Mouse (Mus musculus) stomach, embryonic 16.5 days (tissue): ENCODE results near the gene Cnnm2. TPM values are rescaled to one million over a fixed set of nuclear protein-coding genes. Genes with fewer than 3 reads are reported as not detected.

Experiments used
- ATAC-seq: fragments of 200-750 bp; cut with Nextera tagmentation; 2 replicates; pipeline ENCODE4 v1.8.0; 2017; ENCODE audit warnings: moderate number of reproducible peaks, moderate TSS enrichment; ENCODE audit not compliant: insufficient read depth, low FRiP score
- H3K27ac ChIP-seq: fragments of 300-500 bp; sonication (generic); 2 replicates; pipeline ENCODE4 v1.5.1; 2014; ENCODE audit warnings: low read length
- H3K27me3 ChIP-seq: fragments of 300-500 bp; sonication (generic); 2 replicates; pipeline ENCODE4 v1.6.1; 2014; ENCODE audit warnings: low read length, control low read depth, mixed read lengths; ENCODE audit not compliant: control insufficient read depth, insufficient read depth
- H3K36me3 ChIP-seq: fragments of 300-500 bp; sonication (generic); 2 replicates; pipeline ENCODE4 v1.6.1; 2014; ENCODE audit warnings: low read length; ENCODE audit not compliant: control insufficient read depth, insufficient read depth
- H3K4me1 ChIP-seq: fragments of 300-500 bp; sonication (generic); 2 replicates; pipeline ENCODE4 v1.6.1; 2014; ENCODE audit warnings: low read length, control low read depth, mixed read lengths; ENCODE audit not compliant: control insufficient read depth, insufficient read depth
- H3K4me2 ChIP-seq: fragments of 300-500 bp; sonication (generic); 2 replicates; pipeline ENCODE4 v1.6.1; 2014; ENCODE audit warnings: low read depth, low read length, mixed read lengths
- H3K4me3 ChIP-seq: fragments of 300-500 bp; sonication (generic); replicated peaks from 2 replicates; pipeline ENCODE4 v1.5.1; 2014; ENCODE audit warnings: mild to moderate bottlenecking, low read length
- H3K9ac ChIP-seq: fragments of 300-500 bp; sonication (generic); 2 replicates; pipeline ENCODE4 v1.6.1; 2014; ENCODE audit warnings: low read length
- H3K9me3 ChIP-seq: fragments of 300-500 bp; sonication (generic); replicated peaks from 2 replicates; pipeline ENCODE4 v1.6.1; 2016; ENCODE audit warnings: low read length, control low read depth; ENCODE audit not compliant: control insufficient read depth
- WGBS: fragments of 180-500 bp; shearing (Covaris S2); extraction: QIAGEN DNeasy Blood & Tissue Kit; methylation state at CpG from one replicate; pipeline ENCODE4 v1.1.7; 2014; 5-methylcytosine and 5-hydroxymethylcytosine counted together
- polyA plus RNA-seq: library from polyadenylated mRNA; unstranded; fragments of >200 nt; fragmentation: Nextera tagmentation; extraction: Ambion mirVana; gene quantifications from 2 replicates; pipeline ENCODE4 v1.2.1, GENCODE M21; 2015

Gene Cnnm2
- polyA plus RNA-seq, 1 experiment from 2014 or later = 1.5 TPM

DNA sequence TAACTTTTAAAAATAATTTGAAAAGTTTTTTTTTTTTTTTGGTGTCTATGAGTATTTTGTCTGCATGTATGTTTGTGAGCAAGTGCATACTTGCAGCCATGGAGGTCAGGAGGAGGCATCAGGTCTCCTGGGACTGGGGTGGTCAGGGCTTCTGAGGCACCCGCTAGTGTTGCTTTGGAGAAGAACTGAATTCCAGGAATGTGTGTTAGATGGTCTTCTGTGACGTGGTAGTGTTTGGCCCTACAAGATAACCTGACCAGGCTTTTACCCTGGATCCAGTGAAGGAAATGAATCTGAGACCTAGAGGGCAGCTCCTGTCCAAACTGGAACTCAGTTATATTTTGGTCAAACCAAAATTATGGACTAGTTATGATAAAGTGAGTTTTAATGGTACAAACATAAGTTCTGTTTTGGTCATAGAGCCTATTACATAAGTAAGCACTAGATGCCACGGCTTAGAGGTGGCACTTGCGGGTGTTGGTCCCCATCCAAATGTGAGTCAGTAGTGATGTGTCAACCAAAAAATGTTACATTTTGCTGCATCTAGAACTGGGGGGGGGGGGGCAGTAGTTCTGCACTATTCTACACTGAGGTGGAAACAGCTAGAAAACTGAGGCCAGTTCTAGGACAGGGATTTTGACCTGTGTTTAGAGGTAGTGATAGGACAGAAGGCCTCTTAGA, 38.6 kb downstream of the Cnnm2 start:
- Histone ChIP-seq H3K27me3 (no peaks in the 10 kb centered on the region), H3K4me3 (no peak overlapping the region), H3K27ac (no peak overlapping the region), H3K4me2 (no peak overlapping the region), H3K36me3 (no peaks in the 10 kb centered on the region), H3K9me3 (no peaks in the 10 kb centered on the region), H3K9ac (no peak overlapping the region), H3K4me1 (no peaks in the 10 kb centered on the region)
- WGBS = 81% methylated on average over 4 of the region's 4 CpGs
- no peak for ATAC-seq

DNA sequence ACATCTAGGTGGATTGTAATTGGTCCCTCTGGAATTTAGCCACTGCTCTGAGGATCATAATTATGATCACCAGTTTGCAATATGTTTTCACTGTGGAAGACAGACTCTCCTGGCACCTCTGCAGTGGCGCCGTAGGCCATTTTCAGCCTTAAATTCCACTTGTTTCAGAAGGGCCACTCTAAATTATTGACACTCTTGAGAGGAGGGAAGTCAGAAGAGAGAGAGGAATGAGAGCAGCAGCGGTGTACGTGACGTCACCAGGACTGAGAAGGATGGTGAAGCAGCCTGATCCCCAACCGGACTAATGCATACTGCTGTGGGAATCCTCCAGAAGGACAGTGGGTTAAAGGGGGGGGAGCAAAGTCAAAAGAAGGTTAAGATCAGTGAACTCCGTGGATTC, 40.1 kb downstream of the Cnnm2 start:
- no peak overlapping the region for H3K4me2 ChIP-seq
- ATAC-seq = no peak
- no peak overlapping the region for H3K9ac ChIP-seq
- no peaks in the 10 kb centered on the region for H3K9me3 ChIP-seq
- no peaks in the 10 kb centered on the region for H3K27me3 ChIP-seq
- H3K36me3 ChIP-seq = no peaks in the 10 kb centered on the region
- WGBS = 85% methylated on average over 7 of the region's 7 CpGs
- no peak overlapping the region for H3K4me3 ChIP-seq
- no peak overlapping the region for H3K27ac ChIP-seq
- H3K4me1 ChIP-seq = no peaks in the 10 kb centered on the region

DNA sequence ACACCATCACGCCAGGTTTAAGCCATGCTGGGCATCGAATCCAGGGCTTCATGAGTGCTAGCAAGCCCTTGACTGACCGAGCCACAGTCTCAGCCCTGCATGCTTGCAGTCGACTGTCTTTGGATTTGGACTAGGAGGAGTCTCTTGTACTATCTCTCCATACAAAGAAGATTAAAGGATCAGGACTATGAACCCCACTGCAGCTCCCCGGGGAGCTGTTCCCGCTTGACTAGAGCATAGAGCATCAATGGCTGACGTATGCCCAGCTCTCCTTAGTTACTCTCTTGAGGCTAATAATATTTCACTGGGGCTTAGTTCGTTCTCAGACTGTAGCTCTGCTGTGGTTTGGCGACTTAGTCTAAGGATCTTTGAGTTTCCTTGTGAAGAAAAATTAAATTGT, 40.9 kb downstream of the Cnnm2 start:
- WGBS = 82% methylated on average over 9 of the region's 9 CpGs
- H3K36me3 ChIP-seq = no peaks in the 10 kb centered on the region
- no peak overlapping the region for H3K27ac ChIP-seq
- no peak overlapping the region for H3K4me2 ChIP-seq
- ATAC-seq = no peak
- H3K4me3 ChIP-seq = no peak overlapping the region
- H3K27me3 ChIP-seq = no peaks in the 10 kb centered on the region
- H3K9me3 ChIP-seq = no peaks in the 10 kb centered on the region
- H3K9ac ChIP-seq = no peak overlapping the region
- H3K4me1 ChIP-seq = no peaks in the 10 kb centered on the region

DNA sequence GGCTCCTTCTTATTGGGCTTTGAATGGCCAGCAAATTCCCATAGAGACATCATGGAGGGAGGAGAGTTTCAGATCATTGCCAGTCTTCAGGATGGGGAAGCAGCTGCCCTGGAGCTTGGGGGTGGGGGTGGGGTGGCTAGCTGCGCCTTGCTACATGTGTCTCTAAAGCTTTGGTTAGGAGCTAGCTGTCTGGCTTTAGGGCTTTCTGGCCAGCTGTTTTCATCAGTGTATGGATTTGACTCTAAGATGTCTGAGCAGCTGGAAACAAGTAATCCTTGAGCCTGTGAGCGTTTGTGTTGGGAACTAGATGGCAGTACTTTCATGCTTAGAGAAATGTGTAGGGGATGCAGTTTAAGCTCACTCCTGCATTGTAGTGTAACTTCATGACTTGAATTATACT, 42.3 kb downstream of the Cnnm2 start:
- H3K27me3 ChIP-seq = no peaks in the 10 kb centered on the region
- ATAC-seq = no peak

DNA sequence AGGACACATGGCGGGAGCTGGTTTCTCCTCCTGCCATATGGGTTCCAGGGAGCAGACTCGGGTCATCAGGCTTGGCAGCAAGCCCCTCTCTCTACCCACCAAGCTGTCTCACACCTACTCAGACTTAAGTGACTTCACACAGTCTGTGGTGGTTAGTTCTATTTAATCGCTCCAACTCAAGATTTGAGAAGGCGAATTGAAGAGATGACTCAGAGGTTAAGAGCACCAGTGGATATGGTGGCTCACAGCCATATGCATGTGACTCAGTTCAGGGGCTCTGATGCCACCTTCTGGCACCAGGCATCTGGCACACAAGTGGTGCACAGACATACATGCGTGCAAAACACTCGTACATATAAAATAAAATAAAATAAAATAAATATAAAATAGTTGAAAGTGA, 43.4 kb downstream of the Cnnm2 start:
- H3K27ac ChIP-seq = no peak overlapping the region
- WGBS = 82% methylated on average over 6 of the region's 6 CpGs
- no peaks in the 10 kb centered on the region for H3K27me3 ChIP-seq
- H3K4me3 ChIP-seq = no peak overlapping the region
- no peaks in the 10 kb centered on the region for H3K9me3 ChIP-seq
- ATAC-seq = no peak
- H3K4me2 ChIP-seq = no peak overlapping the region
- no peak overlapping the region for H3K9ac ChIP-seq
- no peaks in the 10 kb centered on the region for H3K4me1 ChIP-seq
- H3K36me3 ChIP-seq = no peaks in the 10 kb centered on the region

More for the DNA sequence above, 42.3 kb downstream of the Cnnm2 start:
- H3K4me1 ChIP-seq = no peaks in the 10 kb centered on the region
- H3K4me3 ChIP-seq = no peak overlapping the region
- no peaks in the 10 kb centered on the region for H3K9me3 ChIP-seq
- H3K4me2 ChIP-seq = no peak overlapping the region
- no peak overlapping the region for H3K27ac ChIP-seq
- H3K9ac ChIP-seq = no peak overlapping the region
- 57% methylated on average over 2 of the region's 2 CpGs for WGBS
- no peaks in the 10 kb centered on the region for H3K36me3 ChIP-seq

GRCm38 (mm10) chr19:46805933-46806688, 44.7 kb downstream of the Cnnm2 start:
- Histone ChIP-seq H3K9me3 (no peaks in the 10 kb centered on the region), H3K27me3 (no peaks in the 10 kb centered on the region), H3K4me2 (no peak overlapping the region), H3K36me3 (no peaks in the 10 kb centered on the region), H3K4me1 (no peaks in the 10 kb centered on the region), H3K9ac (no peak overlapping the region), H3K4me3 (no peak overlapping the region), H3K27ac (no peak overlapping the region)
- 68% methylated on average over 9 of the region's 9 CpGs for WGBS
- no peak for ATAC-seq

GRCm38 (mm10) chr19:46808261-46808660, 46.9 kb downstream of the Cnnm2 start:
- H3K4me3 ChIP-seq = no peak overlapping the region
- no peaks in the 10 kb centered on the region for H3K36me3 ChIP-seq
- WGBS = 88% methylated on average over 5 of the region's 5 CpGs
- no peak for ATAC-seq
- H3K4me1 ChIP-seq = no peaks in the 10 kb centered on the region
- H3K9ac ChIP-seq = no peak overlapping the region
- no peak overlapping the region for H3K27ac ChIP-seq
- H3K4me2 ChIP-seq = no peak overlapping the region
- no peaks in the 10 kb centered on the region for H3K27me3 ChIP-seq
- no peaks in the 10 kb centered on the region for H3K9me3 ChIP-seq

GRCm38 (mm10) chr19:46809031-46809430, 47.6 kb downstream of the Cnnm2 start:
- Histone ChIP-seq H3K9me3 (no peaks in the 10 kb centered on the region), H3K9ac (no peak overlapping the region), H3K4me1 (no peaks in the 10 kb centered on the region), H3K27me3 (no peaks in the 10 kb centered on the region), H3K4me2 (no peak overlapping the region), H3K36me3 (no peaks in the 10 kb centered on the region), H3K27ac (no peak overlapping the region), H3K4me3 (no peak overlapping the region)
- ATAC-seq = no peak
- 94% methylated on average over 5 of the region's 5 CpGs for WGBS

GRCm38 (mm10) chr19:46819276-46819675, 57.9 kb downstream of the Cnnm2 start:
- Histone ChIP-seq H3K27ac (no peak overlapping the region), H3K4me2 (no peak overlapping the region), H3K36me3 (no peaks in the 10 kb centered on the region), H3K4me1 (no peaks in the 10 kb centered on the region), H3K4me3 (no peak overlapping the region), H3K27me3 (no peaks in the 10 kb centered on the region), H3K9ac (no peak overlapping the region), H3K9me3 (no peaks in the 10 kb centered on the region)
- WGBS = 59% methylated on average over 7 of the region's 7 CpGs
- ATAC-seq = no peak
